Mouse (Mus musculus) lung, postnatal 0 days (tissue): Measurements from ENCODE around the gene Nfix.
A peak's percentile ranks its signal among the peaks of the same experiment; 100 is the strongest.

ENCODE experiments used
- CTCF ChIP-seq: IDR thresholded peaks from 2 replicates; pipeline ENCODE4 v1.5.1; 2016; ENCODE audit warnings: antibody characterized with exemption, mild to moderate bottlenecking
- EP300 ChIP-seq: IDR thresholded peaks from 2 replicates; pipeline ENCODE4 v1.6.1; 2016; ENCODE audit warnings: antibody characterized with exemption, mild to moderate bottlenecking, control low read depth

DNA sequence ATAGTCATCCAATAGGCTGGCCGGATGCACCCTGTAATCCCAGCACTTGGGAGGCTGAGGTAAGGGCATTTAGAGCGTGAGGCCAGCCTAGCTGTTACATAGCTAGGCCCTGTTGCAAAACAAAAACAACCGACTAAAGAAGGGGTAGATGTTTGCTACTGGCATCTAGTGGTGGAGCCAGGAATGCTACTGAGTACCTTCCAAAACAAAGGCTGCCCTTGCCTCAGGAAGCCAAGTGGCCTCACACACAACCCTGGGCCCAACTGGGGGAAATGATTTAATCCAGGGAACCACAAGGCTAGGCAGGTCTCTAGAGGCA lies 74.2 kb downstream of the Nfix start:
- TF ChIP-seq CTCF: peak; percentile 78
- TF ChIP-seq EP300: no peak
